ENCODE assay signal across 7 mouse cellular contexts in the genomic region with DNA sequence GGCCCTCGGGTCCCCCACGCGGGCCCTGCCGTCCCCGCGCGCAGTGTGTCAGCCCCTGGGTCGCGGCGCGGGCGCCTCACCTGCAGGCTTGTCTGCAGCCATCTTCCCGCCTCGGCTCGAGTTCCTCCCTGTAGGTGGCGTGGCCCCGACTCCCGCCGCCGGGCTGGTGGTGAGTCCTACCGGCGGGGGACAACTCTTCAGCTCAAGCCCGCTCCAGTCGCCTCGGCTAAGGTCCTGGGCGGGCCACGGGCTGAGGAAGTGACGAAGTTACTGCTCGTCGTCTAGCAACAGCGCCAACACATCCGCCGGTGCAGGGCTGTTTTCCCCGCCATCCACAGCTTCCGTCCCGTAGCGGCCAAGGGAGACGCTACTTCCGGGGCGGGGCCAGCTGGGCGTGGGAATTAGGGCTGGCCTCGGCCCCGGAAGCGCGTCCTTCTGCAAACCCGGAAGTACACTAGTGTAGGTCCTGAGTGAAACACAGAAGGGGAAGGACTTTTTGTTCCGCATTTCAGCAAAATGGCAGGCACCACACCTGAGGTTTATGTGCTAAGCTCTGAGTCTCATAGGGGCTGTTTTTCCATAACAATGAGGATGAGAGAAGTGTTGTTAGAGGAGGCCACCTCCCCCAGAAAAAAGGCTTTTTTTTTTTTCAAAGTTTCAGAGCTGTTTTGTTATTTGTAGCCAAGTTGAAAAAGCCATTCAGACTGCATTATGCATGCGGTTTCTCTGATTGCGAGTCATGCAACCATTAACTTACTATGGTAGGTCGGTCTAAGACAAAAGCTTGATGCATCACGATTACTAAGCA. TPM values are rescaled to one million over a fixed set of nuclear protein-coding genes. Genes with fewer than 3 reads are reported as not detected.
DNase-seq lines count a peak whose midpoint lies in the region; ATAC-seq lines count a peak whose summit lies in the region.

A gene (minus strand): TSS at position 346 of the 808 bp plus-strand sequence.

- H3K27ac ChIP-seq in intestine, embryonic 15.5 days: peak within 1 kb of the TSS; percentile 87
- H3K27ac ChIP-seq in midbrain, embryonic 10.5 days (replicated peaks): peak within 1 kb of the TSS; percentile 89

- 4% methylated on average over 51 of the region's 51 CpGs for WGBS in intestine, embryonic 15.5 days
- WGBS in midbrain, embryonic 10.5 days: 4% methylated on average over 51 of the region's 51 CpGs

- peak within 1 kb of the TSS; percentile 74 for H3K9ac ChIP-seq in intestine, embryonic 15.5 days

- H3K4me3 ChIP-seq in intestine, embryonic 15.5 days (replicated peaks): peak within 1 kb of the TSS; percentile 81
- H3K4me3 ChIP-seq in midbrain, embryonic 10.5 days: peak within 1 kb of the TSS; percentile 94

- H3K4me2 ChIP-seq in intestine, embryonic 15.5 days (replicated peaks): peak within 1 kb of the TSS; percentile 64

- ATAC-seq in intestine, embryonic 15.5 days: peak; percentile 100

- no peaks in the 10 kb centered on the region for H3K9me3 ChIP-seq in intestine, embryonic 15.5 days
- no peaks in the 10 kb centered on the region for H3K9me3 ChIP-seq in midbrain, embryonic 10.5 days (replicated peaks)

- H3K4me1 ChIP-seq in intestine, embryonic 15.5 days (replicated peaks): peaks cover 6% of the 10 kb centered on the region; the same call in 1 of the 2 replicates
- H3K4me1 ChIP-seq in midbrain, embryonic 10.5 days: peaks cover 26% of the 10 kb centered on the region

- intact Hi-C loops in gastrocnemius, postnatal 36 days (cut with DNase I): no loop called here
- intact Hi-C loops in left cerebral cortex, postnatal 25 days (cut with DNase I): loop anchor here (2.0 kb wide), 1 partner anchor 49 kb away; a partner anchor contains a TSS

- 0 out of 2 replicates have a peak, but pooled peaks cover 3% of the 10 kb centered on the region for H3K27me3 ChIP-seq in intestine, embryonic 15.5 days (replicated peaks)
- peaks cover 13% of the 10 kb centered on the region for H3K27me3 ChIP-seq in midbrain, embryonic 10.5 days (ENCODE audit: low read depth, poor library complexity, severe bottlenecking)

- H3K36me3 ChIP-seq in intestine, embryonic 15.5 days: no peaks in the 10 kb centered on the region
- peaks cover 30% of the 10 kb centered on the region for H3K36me3 ChIP-seq in midbrain, embryonic 10.5 days

- peak; percentile 98 for DNase-seq in adrenal gland, adult 2 months
- peak; percentile 99 for DNase-seq in embryo, embryonic 11.5 days (ENCODE audit: low read depth, low spot score)
- DNase-seq in gastrocnemius, postnatal 36 days: peak; percentile 96 to 98
- DNase-seq in left cerebral cortex, postnatal 25 days (ENCODE audit: low spot score in 2 of 2): peak; percentile 97
- peak; percentile 98 for DNase-seq in midbrain, embryonic 10.5 days (ENCODE audit: low spot score)
- DNase-seq in right cerebral cortex, postnatal 4 days: peak; percentile 96

RNA-seq across cellular contexts. Expression of the gene that starts here (rescaled TPM):
- total RNA-seq in adrenal gland, adult 2 months (2021): 10 to 100 TPM; 31.9 to 36.2 TPM
- polyA plus RNA-seq in adrenal gland, adult 2 months (2012; rRNA removed): 13.8 and 16.8 TPM in 2 replicates
- 10 to 100 TPM; 11.9 to 15.0 TPM for total RNA-seq in gastrocnemius, postnatal 36 days (2021)
- polyA plus RNA-seq in intestine, embryonic 15.5 days (2015; fragmentation: Nextera tagmentation; extraction: Ambion mirVana): 51.9 and 53.1 TPM in 2 replicates
- total RNA-seq in left cerebral cortex, postnatal 25 days (2021): 10 to 100 TPM; 45.0 to 46.8 TPM
- 71.9 and 72.7 TPM in 2 replicates for polyA plus RNA-seq in midbrain, embryonic 10.5 days (2016; fragmentation: Nextera tagmentation; extraction: Ambion mirVana)

Comparison
In these comparisons a context has a peak if more than half of its experiments do, and no peak if none do; other contexts are left out.
1. Peak in every context shown above with its lines: DNase-seq, ATAC-seq, H3K4me3 ChIP-seq and H3K27ac ChIP-seq.